Mouse (Mus musculus) ovary, postnatal 36 days (tissue): ENCODE data around the gene Grin3b.
A peak's percentile ranks its signal among the peaks of the same experiment; 100 is the strongest.

Experiments
- DNase-seq: peaks from one replicate; pipeline ENCODE4 v3.0.0; 2022; ENCODE audit warnings: low spot score, mixed read lengths

Gene Grin3b

GRCm38 (mm10) chr10:79970415-79971182 is at the start of gene Grin3b:
Grin3b (plus strand) TSS chr10:79970715.
- DNase-seq, result no peak

- DNase-seq, result no peak
Observed at GRCm38 (mm10) chr10:79920958-79921535, 49.5 kb upstream of the Grin3b start, which contains the start of gene R3hdm4. R3hdm4 (minus strand) TSS chr10:79921208.

- DNase-seq, result no peak
Observed at GRCm38 (mm10) chr10:79921572-79921971, 48.9 kb upstream of the Grin3b start.

GRCm38 (mm10) chr10:79924998-79925784 is 45.3 kb upstream of the Grin3b start:
- DNase-seq, result peak; percentile 91

- DNase-seq, result no peak
Observed at GRCm38 (mm10) chr10:79925785-79926490, 44.6 kb upstream of the Grin3b start.

- DNase-seq, result peak; percentile 91
Observed at GRCm38 (mm10) chr10:79926491-79927323, 43.8 kb upstream of the Grin3b start, which contains the start of gene Arid3a. Arid3a (plus strand) TSS chr10:79927043.

GRCm38 (mm10) chr10:79927324-79928029 is 43.0 kb upstream of the Grin3b start:
- peak; percentile 62 for DNase-seq

- DNase-seq, result peak; percentile 52
Observed at GRCm38 (mm10) chr10:79928030-79928694, 42.4 kb upstream of the Grin3b start.

GRCm38 (mm10) chr10:79928907-79929701 is 41.4 kb upstream of the Grin3b start:
- no peak for DNase-seq

GRCm38 (mm10) chr10:79929967-79930825 is 40.3 kb upstream of the Grin3b start:
- DNase-seq, result no peak

GRCm38 (mm10) chr10:79930826-79931186 is 39.7 kb upstream of the Grin3b start:
- no peak for DNase-seq

GRCm38 (mm10) chr10:79931797-79932196 is 38.7 kb upstream of the Grin3b start:
- no peak for DNase-seq

GRCm38 (mm10) chr10:79932736-79933135 is 37.8 kb upstream of the Grin3b start:
- peak; percentile 52 for DNase-seq

GRCm38 (mm10) chr10:79933145-79933679 is 37.3 kb upstream of the Grin3b start:
- no peak for DNase-seq

- DNase-seq, result no peak
Observed at GRCm38 (mm10) chr10:79933861-79934260, 36.7 kb upstream of the Grin3b start.

GRCm38 (mm10) chr10:79934272-79934721 is 36.2 kb upstream of the Grin3b start:
- peak; percentile 75 for DNase-seq

GRCm38 (mm10) chr10:79934794-79935569 is 35.5 kb upstream of the Grin3b start:
- DNase-seq, result no peak
